ENCODE assay signal across 11 mouse cellular contexts in the genomic region with DNA sequence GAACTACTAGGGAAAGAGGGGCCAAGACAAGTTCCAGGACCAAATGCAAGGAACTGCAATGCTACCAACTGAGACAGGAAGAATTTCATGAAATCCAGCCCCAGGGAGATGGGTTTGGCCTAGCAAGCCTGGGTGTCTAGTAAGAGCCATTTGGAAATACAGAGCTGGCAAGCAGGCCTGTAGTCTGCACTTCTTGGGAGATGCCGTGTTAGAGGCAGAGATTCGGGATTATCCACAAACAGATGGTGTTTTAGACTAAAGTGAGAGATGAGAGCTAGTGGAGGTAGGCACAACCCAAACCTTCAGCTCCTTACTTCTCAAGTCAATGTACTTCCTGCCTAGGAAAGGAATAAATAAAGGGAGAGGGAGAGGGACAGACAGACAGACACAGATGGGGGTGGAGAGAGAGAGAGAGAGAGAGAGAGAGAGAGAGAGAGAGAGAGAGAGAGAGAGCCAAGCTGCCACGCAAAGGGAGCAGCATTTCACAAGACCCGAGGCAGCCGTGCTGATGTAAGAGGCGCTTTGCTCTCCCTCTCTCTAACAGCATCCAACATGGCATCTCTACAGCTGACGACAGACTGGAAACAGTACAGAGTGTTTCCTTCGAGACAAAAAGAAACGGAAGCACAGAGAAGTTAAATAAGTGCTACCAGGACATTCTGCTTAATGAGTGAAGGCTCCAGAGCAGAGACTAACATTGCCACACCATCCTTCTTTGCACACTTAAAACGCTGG.
DNase-seq lines count a peak whose midpoint lies in the region; ATAC-seq lines count a peak whose summit lies in the region.
"Had no signal": no experiment of that assay in that cellular context is flagged by ENCODE, and none has a peak within 500 bp of the region (broad histone marks: within the 10 kb centered on the region; RNA-seq: fewer than 3 reads in every experiment).

No protein-coding gene starts in this region.

- peak; percentile 18 for DNase-seq in gastrocnemius, postnatal 14 days
- no peak for DNase-seq in gastrocnemius, postnatal 4 days (ENCODE audit: low spot score in 2 of 2)
- peak; percentile 47 for DNase-seq in retina, postnatal 1 day
- no peak for DNase-seq in retina, embryonic 14.5 days (ENCODE audit: low spot score)
- DNase-seq in telencephalon, adult 2 months (ENCODE audit: low read depth, low spot score), result peak; percentile 55
- DNase-seq in thymus, postnatal 0 days (ENCODE audit: low spot score), result no peak
- DNase-seq: cerebellum, postnatal 25 days; kidney, postnatal 14 days; thymus, postnatal 25 days had no signal

- intact Hi-C loops in gastrocnemius, postnatal 14 days (cut with DNase I; ENCODE audit: low total_unique reads), result no loop called here

- ATAC-seq in granulocyte monocyte progenitor cell, adult 5-6 weeks (replicated peaks; ENCODE audit: poor library complexity, severe bottlenecking), result peak; percentile 68
- ATAC-seq: intestine, postnatal 0 days had no signal

Comparison
In these comparisons a context has a peak if more than half of its experiments do, and no peak if none do; other contexts are left out.
1. DNase-seq: peak in gastrocnemius, postnatal 14 days (single experiment), retina, postnatal 1 day (single experiment) and telencephalon, adult 2 months (single experiment); none in gastrocnemius, postnatal 4 days (0 of 2), retina, embryonic 14.5 days (single experiment) and thymus, postnatal 0 days (single experiment).